18 mouse cellular contexts compared by ENCODE assay signal in genomic region chr2:169609956-169610355, GRCm38 (mm10). TPM values are rescaled to one million over a fixed set of nuclear protein-coding genes. Genes with fewer than 3 reads are reported as not detected.
DNase-seq lines count a peak whose midpoint lies in the region; ATAC-seq and TF ChIP-seq lines count a peak whose summit lies in the region.
"Had no signal": no experiment of that assay in that cellular context is flagged by ENCODE, and none has a peak within 500 bp of the region (broad histone marks: within the 10 kb centered on the region; RNA-seq: fewer than 3 reads in every experiment).

No protein-coding gene starts in this region.

- no peak for TF ChIP-seq CTCF in lung, postnatal 0 days (IDR thresholded peaks at IDR 0.05)

- WGBS in hindbrain, embryonic 16.5 days = 45% methylated on average over 13 of the region's 13 CpGs
- 54% methylated on average over 13 of the region's 13 CpGs for WGBS in hindbrain, embryonic 10.5 days
- 14% methylated on average over 13 of the region's 13 CpGs for WGBS in lung, postnatal 0 days

- H3K4me1 ChIP-seq in hindbrain, embryonic 16.5 days (ENCODE audit: control insufficient read depth, insufficient read depth, low read depth, low read length) = peaks cover 4% of the 10 kb centered on the region; the same call in 1 of the 2 replicates
- peaks cover 13% of the 10 kb centered on the region for H3K4me1 ChIP-seq in hindbrain, embryonic 10.5 days (replicated peaks)
- peaks cover 8% of the 10 kb centered on the region; the same call in 1 of the 2 replicates for H3K4me1 ChIP-seq in lung, postnatal 0 days (ENCODE audit: insufficient read depth, low read depth, low read length)

- no peak for DNase-seq in hindbrain, embryonic 10.5 days (ENCODE audit: low spot score)
- DNase-seq in Muller cell, postnatal 12 days (ENCODE audit: inconsistent ontology term) = peak; percentile 36
- peak; percentile 32 for DNase-seq in embryo, embryonic 9.5 days (ENCODE audit: extremely low spot score)
- DNase-seq in lung, postnatal 0 days (ENCODE audit: low spot score) = peak; percentile 55
- no peak for DNase-seq in spleen, postnatal 14 days (ENCODE audit: low spot score in 2 of 2)
- DNase-seq in MN1 (ENCODE audit: low spot score) = no peak
- DNase-seq in ovary, postnatal 14 days (ENCODE audit: low spot score) = no peak
- DNase-seq: cerebellum, adult 11 months; thymus, postnatal 4 days had no signal

- H3K9ac ChIP-seq in hindbrain, embryonic 16.5 days (ENCODE audit: low read depth, low read length) = no peak overlapping the region
- H3K9ac ChIP-seq in lung, postnatal 0 days (replicated peaks; ENCODE audit: low read depth) = no peak overlapping the region
- H3K9ac ChIP-seq: intestine, embryonic 15.5 days; midbrain, embryonic 13.5 days; neural tube, embryonic 12.5 days had no signal

- no peaks in the 10 kb centered on the region for H3K9me3 ChIP-seq in hindbrain, embryonic 16.5 days (ENCODE audit: control insufficient read depth, low read length)
- H3K9me3 ChIP-seq in hindbrain, embryonic 10.5 days = no peaks in the 10 kb centered on the region
- H3K9me3 ChIP-seq in lung, postnatal 0 days (ENCODE audit: low read length) = no peaks in the 10 kb centered on the region
- H3K9me3 ChIP-seq: forebrain, embryonic 10.5 days; heart, embryonic 10.5 days; intestine, embryonic 15.5 days; midbrain, embryonic 13.5 days; neural tube, embryonic 12.5 days had no signal

- no peak for ATAC-seq in hindbrain, embryonic 16.5 days
- no peak for ATAC-seq in lung, postnatal 0 days
- ATAC-seq: activated CD4-positive, CD25-positive, alpha-beta regulatory T cell, adult 4 months; intestine, embryonic 15.5 days; midbrain, embryonic 13.5 days had no signal

- no peak for TF ChIP-seq EP300 in lung, postnatal 0 days (IDR thresholded peaks at IDR 0.05)

- no peak overlapping the region for H3K27ac ChIP-seq in hindbrain, embryonic 16.5 days (ENCODE audit: low read depth, low read length)
- no peak overlapping the region for H3K27ac ChIP-seq in hindbrain, embryonic 10.5 days
- no peak overlapping the region for H3K27ac ChIP-seq in lung, postnatal 0 days (ENCODE audit: low read length)
- H3K27ac ChIP-seq: forebrain, embryonic 10.5 days; heart, embryonic 10.5 days; intestine, embryonic 15.5 days; midbrain, embryonic 13.5 days; neural tube, embryonic 12.5 days had no signal

- peak overlapping the region; percentile 16; the same call in 1 of the 2 replicates for H3K4me2 ChIP-seq in hindbrain, embryonic 16.5 days (ENCODE audit: low read length)
- H3K4me2 ChIP-seq in lung, postnatal 0 days (replicated peaks; ENCODE audit: low read depth, low read length) = 0 out of 2 replicates have a peak overlapping the region, but pooled peaks have one; percentile 2
- H3K4me2 ChIP-seq: intestine, embryonic 15.5 days; midbrain, embryonic 13.5 days; neural tube, embryonic 12.5 days had no signal

- no peaks in the 10 kb centered on the region for H3K27me3 ChIP-seq in hindbrain, embryonic 16.5 days (replicated peaks; ENCODE audit: control insufficient read depth, insufficient read depth, low read length)
- no peaks in the 10 kb centered on the region for H3K27me3 ChIP-seq in hindbrain, embryonic 10.5 days (ENCODE audit: insufficient read depth, poor library complexity, severe bottlenecking)
- no peaks in the 10 kb centered on the region for H3K27me3 ChIP-seq in lung, postnatal 0 days (replicated peaks; ENCODE audit: insufficient read depth, low read length)
- H3K27me3 ChIP-seq: intestine, embryonic 15.5 days; midbrain, embryonic 13.5 days; neural tube, embryonic 12.5 days had no signal

- H3K4me3 ChIP-seq in hindbrain, embryonic 16.5 days (ENCODE audit: low read length) = no peak overlapping the region
- no peak overlapping the region for H3K4me3 ChIP-seq in hindbrain, embryonic 10.5 days
- H3K4me3 ChIP-seq in lung, postnatal 0 days (ENCODE audit: low read depth, low read length) = no peak overlapping the region
- H3K4me3 ChIP-seq: forebrain, embryonic 10.5 days; heart, embryonic 10.5 days; intestine, embryonic 15.5 days; midbrain, embryonic 13.5 days; neural tube, embryonic 12.5 days had no signal

- H3K36me3 ChIP-seq in hindbrain, embryonic 16.5 days (ENCODE audit: control insufficient read depth, insufficient read depth, low read length) = no peaks in the 10 kb centered on the region
- no peaks in the 10 kb centered on the region for H3K36me3 ChIP-seq in hindbrain, embryonic 10.5 days
- no peaks in the 10 kb centered on the region for H3K36me3 ChIP-seq in lung, postnatal 0 days (ENCODE audit: insufficient read depth, low read length)
- H3K36me3 ChIP-seq: forebrain, embryonic 10.5 days; heart, embryonic 10.5 days; intestine, embryonic 15.5 days; midbrain, embryonic 13.5 days; neural tube, embryonic 12.5 days had no signal

RNA-seq across cellular contexts. Expression of gene Gm11011, which starts 22.4 kb away (rescaled TPM):
- polyA plus RNA-seq in hindbrain, embryonic 16.5 days (2015; fragmentation: Nextera tagmentation; extraction: Ambion mirVana) = not detected in 2 replicates
- not detected in 2 replicates for polyA plus RNA-seq in hindbrain, embryonic 10.5 days (2016; fragmentation: Nextera tagmentation; extraction: Ambion mirVana)
- polyA plus RNA-seq in lung, postnatal 0 days (2015; fragmentation: Nextera tagmentation; extraction: Ambion mirVana) = not detected in 2 replicates
- polyA plus RNA-seq: activated CD4-positive, CD25-positive, alpha-beta regulatory T cell, adult 4 months; C2C12; forebrain, embryonic 10.5 days; heart, embryonic 10.5 days; intestine, embryonic 15.5 days; liver, embryonic 16.5 days; midbrain, embryonic 13.5 days; neural tube, embryonic 12.5 days had no signal

RNA-seq across cellular contexts. Expression of gene Tshz2, which starts 22.9 kb away (rescaled TPM):
- 32.0 and 33.5 TPM in 2 replicates for polyA plus RNA-seq in hindbrain, embryonic 16.5 days (2015; fragmentation: Nextera tagmentation; extraction: Ambion mirVana)
- polyA plus RNA-seq in hindbrain, embryonic 10.5 days (2016; fragmentation: Nextera tagmentation; extraction: Ambion mirVana) = 3.0 and 5.1 TPM in 2 replicates
- 3.4 and 4.6 TPM in 2 replicates for polyA plus RNA-seq in lung, postnatal 0 days (2015; fragmentation: Nextera tagmentation; extraction: Ambion mirVana)
- polyA plus RNA-seq: C2C12 had no signal

Comparison
In these comparisons a context has a peak if more than half of its experiments do, and no peak if none do; other contexts are left out.
1. DNase-seq: peak in Muller cell, postnatal 12 days (single experiment), embryo, embryonic 9.5 days (single experiment) and lung, postnatal 0 days (single experiment); none in hindbrain, embryonic 10.5 days (single experiment), spleen, postnatal 14 days (0 of 2), MN1 (single experiment) and ovary, postnatal 14 days (single experiment).